Mouse (Mus musculus) spleen, adult 2 months (tissue): ENCODE data around the gene Kdm1b. TPM values are rescaled to one million over a fixed set of nuclear protein-coding genes. Genes with fewer than 3 reads are reported as not detected.

Experiments used
- DNase-seq, 2 experiments: peaks; one replicate each; pipeline versions ENCODE4 v3.0.0 to v3.0.0-alpha.2; 2012 to 2021; ENCODE audit warnings: low spot score in 2 of 2, low read depth in 1 of 2
- H3K27ac ChIP-seq: fragments of 200-500 bp; 2 replicates; pipeline ENCODE4 v1.5.1; 2012; ENCODE audit warnings: low read length, inconsistent platforms; ENCODE audit not compliant: insufficient read depth
- H3K27me3 ChIP-seq: fragments of 200-500 bp; 2 replicates; pipeline ENCODE4 v1.6.1; 2012; ENCODE audit warnings: mild to moderate bottlenecking, moderate library complexity, low read length, inconsistent platforms; ENCODE audit not compliant: control insufficient read depth, insufficient read depth
- H3K36me3 ChIP-seq: fragments of 200-500 bp; 2 replicates; pipeline ENCODE4 v1.6.1; 2012; ENCODE audit warnings: mild to moderate bottlenecking, low read length, inconsistent platforms; ENCODE audit not compliant: control insufficient read depth, insufficient read depth
- H3K4me1 ChIP-seq: fragments of 200-500 bp; 2 replicates; pipeline ENCODE4 v1.6.1; 2011; ENCODE audit warnings: inconsistent platforms; ENCODE audit not compliant: control insufficient read depth, insufficient read depth, insufficient read length
- H3K4me3 ChIP-seq: fragments of 200-500 bp; 2 replicates; pipeline ENCODE4 v1.5.1; 2011; ENCODE audit warnings: mild to moderate bottlenecking, inconsistent platforms; ENCODE audit not compliant: insufficient read depth, insufficient read length; ENCODE audit errors: extremely low read depth
- CTCF ChIP-seq: fragments of 200-500 bp; IDR thresholded peaks from 2 replicates; pipeline ENCODE4 v1.5.1; 2011; ENCODE audit warnings: mild to moderate bottlenecking, inconsistent platforms; ENCODE audit not compliant: insufficient read depth, insufficient read length, insufficient replicate concordance; ENCODE audit errors: extremely low read depth
- POLR2A ChIP-seq: fragments of 200-500 bp; IDR thresholded peaks from 2 replicates; pipeline ENCODE4 v1.6.1; 2011; ENCODE audit warnings: low read depth, low read length, inconsistent platforms
- WGBS: fragments of 180-500 bp; shearing (Covaris S2); methylation state at CpG from one replicate; pipeline ENCODE4 v1.1.7; 2018; 5-methylcytosine and 5-hydroxymethylcytosine counted together
- polyA plus RNA-seq: library from polyadenylated mRNA; depleted of rRNA; stranded (reverse); fragments of >200 nt; gene quantifications from 2 replicates; pipeline ENCODE4 v1.2.3, GENCODE M21; 2012

The Kdm1b gene
- polyA plus RNA-seq, 1 experiment = 5.3 TPM

DNA sequence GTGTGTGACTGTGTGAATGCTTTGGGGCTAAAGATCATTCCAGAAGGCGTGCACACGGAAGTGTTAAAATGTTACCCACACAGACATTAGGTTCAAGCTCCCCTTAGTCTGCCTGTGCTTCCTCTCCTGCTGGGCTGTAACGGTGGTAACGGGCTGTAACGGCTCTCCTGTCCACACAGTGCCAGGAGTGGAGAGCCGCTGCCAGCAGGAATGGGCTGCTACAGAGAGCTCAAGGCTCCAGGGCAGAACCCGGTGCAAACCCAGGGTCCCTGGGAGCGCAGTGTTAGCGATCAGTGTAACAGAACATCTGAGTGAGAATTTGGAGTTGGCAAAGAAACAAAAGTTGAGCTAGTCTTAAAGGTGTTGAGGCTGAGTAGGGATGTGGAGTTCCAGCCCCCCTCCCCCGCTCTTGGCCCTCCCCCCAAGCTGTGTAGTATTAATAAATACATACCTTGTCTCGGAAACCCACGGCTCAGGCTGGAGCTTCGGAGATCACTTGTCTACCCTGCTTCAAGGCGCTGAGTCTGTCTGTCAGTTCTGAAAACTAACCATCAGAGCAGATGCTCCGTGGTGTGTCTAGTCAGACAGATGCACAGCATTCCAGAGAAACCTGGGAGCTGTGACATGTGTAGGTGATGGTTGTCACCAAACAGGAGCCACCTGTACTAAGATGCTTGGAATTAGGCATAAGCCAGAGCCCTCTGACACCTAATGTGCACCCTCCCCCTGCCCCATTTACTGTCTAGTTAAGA lies 27.2 kb downstream of the Kdm1b start:
- TF ChIP-seq CTCF = no peak
- TF ChIP-seq POLR2A = no peak
- no peak for DNase-seq
- H3K4me1 ChIP-seq = no peaks in the 10 kb centered on the region
- 96% methylated on average over 15 of the region's 15 CpGs for WGBS
- no peaks in the 10 kb centered on the region for H3K27me3 ChIP-seq
- no peak overlapping the region for H3K4me3 ChIP-seq
- H3K36me3 ChIP-seq = peaks cover 20% of the 10 kb centered on the region
- H3K27ac ChIP-seq = no peak overlapping the region

- no peaks in the 10 kb centered on the region for H3K27me3 ChIP-seq
- DNase-seq = no peak
- no peak overlapping the region for H3K27ac ChIP-seq
- WGBS = 94% methylated on average over 13 of the region's 13 CpGs
- TF ChIP-seq POLR2A (no peak), CTCF (no peak)
- peaks cover 20% of the 10 kb centered on the region for H3K36me3 ChIP-seq
- H3K4me3 ChIP-seq = no peak overlapping the region
- H3K4me1 ChIP-seq = no peaks in the 10 kb centered on the region
Measured at GRCm38 (mm10) chr13:47071871-47072270, 28.6 kb downstream of the Kdm1b start.

DNA sequence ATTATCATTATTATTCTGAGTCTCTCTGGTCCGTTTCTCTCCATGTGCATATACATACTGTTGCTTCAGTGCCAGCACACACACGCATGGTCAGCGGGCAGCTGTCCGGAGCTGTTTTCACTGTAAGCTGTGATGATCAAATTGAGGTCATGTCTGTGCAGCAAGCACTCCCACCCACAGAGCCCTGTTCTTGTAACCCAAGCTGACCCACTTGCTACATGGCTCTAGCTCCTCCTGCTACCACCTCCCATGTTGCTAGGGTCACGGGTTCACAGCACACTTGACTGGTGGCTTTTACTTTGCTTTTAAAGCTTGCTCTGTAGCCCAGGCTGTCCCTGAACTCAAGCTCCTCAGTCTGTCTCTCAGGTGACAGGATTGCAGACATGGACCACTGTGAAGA lies 29.2 kb downstream of the Kdm1b start:
- 92% methylated on average over 5 of the region's 5 CpGs for WGBS
- TF ChIP-seq POLR2A (no peak), CTCF (no peak)
- no peak for DNase-seq

GRCm38 (mm10) chr13:47076156-47076555 lies 32.9 kb downstream of the Kdm1b start:
- no peaks in the 10 kb centered on the region for H3K27me3 ChIP-seq
- DNase-seq = no peak
- peaks cover 17% of the 10 kb centered on the region for H3K36me3 ChIP-seq
- TF ChIP-seq CTCF = no peak
- no peak for TF ChIP-seq POLR2A
- H3K4me1 ChIP-seq = no peaks in the 10 kb centered on the region
- H3K27ac ChIP-seq = no peak overlapping the region
- WGBS = 85% methylated on average over 5 of the region's 5 CpGs
- no peak overlapping the region for H3K4me3 ChIP-seq

More for the DNA sequence above, 29.2 kb downstream of the Kdm1b start:
- Histone ChIP-seq H3K4me1 (no peaks in the 10 kb centered on the region), H3K4me3 (no peak overlapping the region), H3K27ac (no peak overlapping the region), H3K36me3 (peaks cover 23% of the 10 kb centered on the region), H3K27me3 (no peaks in the 10 kb centered on the region)

DNA sequence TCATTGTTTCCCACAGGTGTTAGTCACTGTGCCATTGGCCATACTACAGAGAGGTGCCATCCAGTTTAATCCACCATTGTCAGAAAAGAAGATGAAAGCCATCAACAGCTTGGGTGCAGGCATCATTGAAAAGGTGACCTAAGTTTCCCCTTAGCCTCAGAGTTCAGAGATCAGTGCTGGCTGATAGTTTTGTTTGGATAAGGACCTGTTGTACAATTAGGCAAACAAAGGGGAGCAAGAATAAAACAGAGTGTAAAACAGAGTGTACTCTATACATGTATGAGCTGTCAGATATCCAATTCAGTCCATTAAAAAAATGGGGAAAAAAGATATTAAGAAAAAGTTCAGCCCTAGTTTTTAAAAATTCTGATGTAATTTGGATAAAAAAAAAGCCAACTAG lies 34.1 kb downstream of the Kdm1b start:
- TF ChIP-seq CTCF = no peak
- no peak for TF ChIP-seq POLR2A
- no peaks in the 10 kb centered on the region for H3K4me1 ChIP-seq
- DNase-seq = no peak
- peaks cover 17% of the 10 kb centered on the region for H3K36me3 ChIP-seq
- no peak overlapping the region for H3K27ac ChIP-seq
- H3K4me3 ChIP-seq = no peak overlapping the region
- no peaks in the 10 kb centered on the region for H3K27me3 ChIP-seq

- no peak for DNase-seq
- H3K4me3 ChIP-seq = no peak overlapping the region
- WGBS = 83% methylated on average over 5 of the region's 5 CpGs
- H3K27ac ChIP-seq = no peak overlapping the region
- H3K36me3 ChIP-seq = peaks cover 22% of the 10 kb centered on the region
- TF ChIP-seq CTCF (0 out of 2 replicates have a peak, but pooled peaks have one; percentile 3), POLR2A (no peak)
- H3K4me1 ChIP-seq = no peaks in the 10 kb centered on the region
- H3K27me3 ChIP-seq = no peaks in the 10 kb centered on the region
Measured at GRCm38 (mm10) chr13:47078799-47079198, 35.5 kb downstream of the Kdm1b start.

GRCm38 (mm10) chr13:47080905-47081505 lies 37.7 kb downstream of the Kdm1b start:
- Histone ChIP-seq H3K27ac (no peak overlapping the region), H3K4me3 (no peak overlapping the region), H3K36me3 (peaks cover 20% of the 10 kb centered on the region), H3K4me1 (no peaks in the 10 kb centered on the region), H3K27me3 (no peaks in the 10 kb centered on the region)
- WGBS = 96% methylated on average over 4 of the region's 4 CpGs
- TF ChIP-seq POLR2A (no peak), CTCF (no peak; the same call in 1 of the 2 replicates)
- no peak for DNase-seq
